Mouse (Mus musculus) neural tube, embryonic 13.5 days (tissue): ENCODE results near the gene Dlgap5. TPM values are rescaled to one million over a fixed set of nuclear protein-coding genes. Genes with fewer than 3 reads are reported as not detected.
A peak's percentile ranks its signal among the peaks of the same experiment; 100 is the strongest.

Experiments
- ATAC-seq: fragments of 200-750 bp; cut with Nextera tagmentation; 2 replicates; pipeline ENCODE4 v1.8.0; 2017; ENCODE audit warnings: low read depth, mild to moderate bottlenecking, moderate TSS enrichment, moderate library complexity
- H3K27ac ChIP-seq: fragments of 300-500 bp; sonication (generic); replicated peaks from 2 replicates; pipeline ENCODE4 v1.5.1; 2015; ENCODE audit warnings: moderate library complexity, mild to moderate bottlenecking, inconsistent platforms
- H3K27me3 ChIP-seq: fragments of 300-500 bp; sonication (generic); 2 replicates; pipeline ENCODE4 v1.6.1; 2015; ENCODE audit warnings: mild to moderate bottlenecking, inconsistent platforms
- H3K36me3 ChIP-seq: fragments of 300-500 bp; sonication (generic); 2 replicates; pipeline ENCODE4 v1.6.1; 2015; ENCODE audit warnings: mild to moderate bottlenecking, inconsistent platforms
- H3K4me1 ChIP-seq: fragments of 300-500 bp; sonication (generic); replicated peaks from 2 replicates; pipeline ENCODE4 v1.6.1; 2015; ENCODE audit warnings: inconsistent platforms
- H3K4me2 ChIP-seq: fragments of 300-500 bp; sonication (generic); 2 replicates; pipeline ENCODE4 v1.6.1; 2015; ENCODE audit warnings: inconsistent platforms, mild to moderate bottlenecking, moderate library complexity
- H3K4me3 ChIP-seq: fragments of 300-500 bp; sonication (generic); 2 replicates; pipeline ENCODE4 v1.5.1; 2015; ENCODE audit warnings: mild to moderate bottlenecking, inconsistent platforms
- H3K9ac ChIP-seq: fragments of 300-500 bp; sonication (generic); 2 replicates; pipeline ENCODE4 v1.6.1; 2015; ENCODE audit warnings: moderate library complexity, mild to moderate bottlenecking, inconsistent platforms
- H3K9me3 ChIP-seq: fragments of 300-500 bp; sonication (generic); 2 replicates; pipeline ENCODE4 v1.6.1; 2016; ENCODE audit warnings: inconsistent platforms
- WGBS: fragments of 180-500 bp; shearing (Covaris S2); methylation state at CpG from one replicate; pipeline ENCODE4 v1.1.7; 2015; 5-methylcytosine and 5-hydroxymethylcytosine counted together
- polyA plus RNA-seq: library from polyadenylated mRNA; unstranded; fragments of >200 nt; fragmentation: Nextera tagmentation; extraction: Ambion mirVana; gene quantifications from 2 replicates; pipeline ENCODE4 v1.2.1, GENCODE M21; 2015

Gene Dlgap5
- polyA plus RNA-seq, 1 experiment from 2014 or later, result 9.1 TPM

DNA sequence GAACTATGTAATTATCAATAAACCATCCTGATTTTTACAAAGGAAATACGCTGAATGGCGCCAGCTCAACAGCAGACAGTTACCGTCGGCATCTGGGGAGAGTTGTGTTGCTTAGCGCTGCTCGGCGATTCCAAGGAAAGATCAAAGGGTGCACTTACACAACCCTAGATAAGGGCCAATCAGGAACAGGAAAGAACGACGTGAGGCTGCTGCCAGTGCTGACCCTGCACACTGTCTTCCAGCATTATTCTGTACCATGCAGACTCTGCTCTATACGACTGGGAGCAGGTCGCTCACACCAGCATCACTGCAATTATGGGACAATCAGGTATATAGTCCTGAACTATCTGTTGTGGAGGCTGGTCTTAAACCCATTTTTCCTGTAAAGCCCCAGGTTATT is 32.1 kb downstream of the Dlgap5 start:
- H3K36me3 ChIP-seq, result peaks cover 12% of the 10 kb centered on the region; the same call in 1 of the 2 replicates
- ATAC-seq, result no peak
- no peaks in the 10 kb centered on the region for H3K9me3 ChIP-seq
- no peak overlapping the region for H3K27ac ChIP-seq
- 81% methylated on average over 11 of the region's 11 CpGs for WGBS
- no peaks in the 10 kb centered on the region for H3K4me1 ChIP-seq
- H3K27me3 ChIP-seq, result no peaks in the 10 kb centered on the region
- H3K4me2 ChIP-seq, result no peak overlapping the region
- H3K9ac ChIP-seq, result no peak overlapping the region
- no peak overlapping the region for H3K4me3 ChIP-seq

DNA sequence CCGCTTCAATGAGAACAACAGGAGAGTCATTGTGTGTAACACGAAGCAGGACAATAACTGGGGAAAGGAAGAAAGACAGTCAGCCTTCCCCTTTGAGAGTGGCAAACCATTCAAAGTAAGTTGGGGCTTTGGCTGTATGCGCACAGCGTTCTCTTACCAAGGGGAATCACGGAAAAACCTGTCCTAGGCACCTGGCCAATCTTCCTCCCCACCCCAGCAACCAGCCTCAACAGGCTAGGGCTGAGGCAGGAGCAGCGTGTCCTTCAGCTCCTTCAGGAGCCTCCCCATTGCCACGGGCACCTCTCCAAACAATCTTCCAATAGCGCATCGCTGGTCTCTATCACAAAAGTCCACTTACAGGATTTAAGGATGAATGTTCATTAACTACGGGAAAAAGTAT is 33.6 kb downstream of the Dlgap5 start:
- H3K27ac ChIP-seq, result no peak overlapping the region
- H3K4me1 ChIP-seq, result no peaks in the 10 kb centered on the region
- no peak for ATAC-seq
- no peaks in the 10 kb centered on the region for H3K9me3 ChIP-seq
- no peak overlapping the region for H3K9ac ChIP-seq
- 85% methylated on average over 10 of the region's 10 CpGs for WGBS
- H3K36me3 ChIP-seq, result peaks cover 4% of the 10 kb centered on the region; the same call in 1 of the 2 replicates
- H3K27me3 ChIP-seq, result no peaks in the 10 kb centered on the region
- no peak overlapping the region for H3K4me2 ChIP-seq
- H3K4me3 ChIP-seq, result no peak overlapping the region

DNA sequence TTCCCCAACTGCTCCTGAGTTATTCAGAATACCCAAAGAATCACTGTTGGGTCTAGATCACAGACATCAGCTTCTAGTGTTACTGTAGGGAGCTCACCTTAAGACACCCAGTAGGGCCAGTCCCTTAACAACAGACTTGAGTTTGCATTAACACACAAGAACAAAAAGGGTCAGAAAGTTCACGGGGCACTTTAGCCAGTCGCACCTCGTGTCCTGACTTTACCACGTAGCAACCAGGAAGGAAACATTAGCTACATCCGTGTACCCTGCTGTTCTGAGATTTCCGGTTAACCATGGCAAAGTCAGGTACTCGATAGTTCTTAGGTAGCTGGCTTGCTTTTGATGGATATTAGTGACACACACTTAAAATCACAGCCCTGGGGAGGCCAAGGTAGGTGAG is 34.3 kb downstream of the Dlgap5 start:
- no peak overlapping the region for H3K27ac ChIP-seq
- H3K4me1 ChIP-seq, result no peaks in the 10 kb centered on the region
- 0 out of 2 replicates have a peak, but pooled peaks cover 2% of the 10 kb centered on the region for H3K36me3 ChIP-seq
- no peak overlapping the region for H3K4me2 ChIP-seq
- no peak overlapping the region for H3K9ac ChIP-seq
- ATAC-seq, result no peak
- H3K27me3 ChIP-seq, result no peaks in the 10 kb centered on the region
- H3K9me3 ChIP-seq, result no peaks in the 10 kb centered on the region
- WGBS, result 89% methylated on average over 7 of the region's 7 CpGs
- H3K4me3 ChIP-seq, result no peak overlapping the region

DNA sequence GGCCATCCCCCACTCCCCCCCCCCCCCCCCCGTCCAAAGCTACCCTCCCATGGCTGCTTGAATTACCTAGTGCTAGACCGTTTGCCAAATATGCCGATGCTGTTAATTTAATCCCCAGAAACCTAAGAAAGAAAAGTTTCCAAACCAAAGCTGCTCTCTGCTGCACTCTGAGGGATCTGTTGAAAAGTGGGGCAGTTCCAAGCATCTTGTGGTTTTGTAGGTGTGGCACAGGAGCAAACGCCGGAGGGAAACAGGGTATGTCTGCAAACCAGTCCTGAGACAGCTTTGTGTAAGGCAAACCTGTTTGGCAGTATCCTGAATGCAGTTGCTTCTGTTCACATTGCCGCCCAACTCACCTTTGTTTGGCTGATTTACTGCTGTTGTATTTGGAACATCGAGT is 39.9 kb downstream of the Dlgap5 start:
- H3K9me3 ChIP-seq, result no peaks in the 10 kb centered on the region
- H3K4me1 ChIP-seq, result peaks cover 8% of the 10 kb centered on the region
- H3K36me3 ChIP-seq, result no peaks in the 10 kb centered on the region
- ATAC-seq, result no peak
- no peak overlapping the region for H3K9ac ChIP-seq
- H3K27me3 ChIP-seq, result peaks cover 24% of the 10 kb centered on the region
- H3K4me2 ChIP-seq, result no peak overlapping the region
- WGBS, result 88% methylated on average over 7 of the region's 7 CpGs
- no peak overlapping the region for H3K4me3 ChIP-seq
- H3K27ac ChIP-seq, result no peak overlapping the region

DNA sequence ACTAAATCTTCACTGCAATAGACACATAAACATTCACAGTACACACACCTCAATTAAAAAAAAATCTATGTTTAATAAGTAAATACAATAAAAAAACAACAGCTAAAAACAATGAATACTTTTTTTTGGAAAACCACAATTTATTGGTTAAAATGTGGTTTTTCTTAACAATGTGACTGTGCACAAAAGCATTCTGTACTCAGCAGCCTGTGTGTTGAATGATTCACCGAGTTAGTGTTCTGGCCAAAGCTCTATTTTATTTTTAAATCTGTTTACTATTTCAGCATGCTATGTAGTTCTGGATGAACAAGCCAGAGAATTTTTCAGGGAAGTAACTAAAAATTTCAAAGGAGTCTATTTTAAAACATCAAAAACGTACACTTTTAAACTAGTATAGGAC is 41.7 kb downstream of the Dlgap5 start:
- peaks cover 8% of the 10 kb centered on the region for H3K4me1 ChIP-seq
- no peak overlapping the region for H3K4me3 ChIP-seq
- no peak for ATAC-seq
- H3K9ac ChIP-seq, result no peak overlapping the region
- no peak overlapping the region for H3K27ac ChIP-seq
- peaks cover 39% of the 10 kb centered on the region for H3K27me3 ChIP-seq
- no peaks in the 10 kb centered on the region for H3K36me3 ChIP-seq
- H3K4me2 ChIP-seq, result no peak overlapping the region
- no peaks in the 10 kb centered on the region for H3K9me3 ChIP-seq
- WGBS, result 84% methylated on average over 2 of the region's 2 CpGs

DNA sequence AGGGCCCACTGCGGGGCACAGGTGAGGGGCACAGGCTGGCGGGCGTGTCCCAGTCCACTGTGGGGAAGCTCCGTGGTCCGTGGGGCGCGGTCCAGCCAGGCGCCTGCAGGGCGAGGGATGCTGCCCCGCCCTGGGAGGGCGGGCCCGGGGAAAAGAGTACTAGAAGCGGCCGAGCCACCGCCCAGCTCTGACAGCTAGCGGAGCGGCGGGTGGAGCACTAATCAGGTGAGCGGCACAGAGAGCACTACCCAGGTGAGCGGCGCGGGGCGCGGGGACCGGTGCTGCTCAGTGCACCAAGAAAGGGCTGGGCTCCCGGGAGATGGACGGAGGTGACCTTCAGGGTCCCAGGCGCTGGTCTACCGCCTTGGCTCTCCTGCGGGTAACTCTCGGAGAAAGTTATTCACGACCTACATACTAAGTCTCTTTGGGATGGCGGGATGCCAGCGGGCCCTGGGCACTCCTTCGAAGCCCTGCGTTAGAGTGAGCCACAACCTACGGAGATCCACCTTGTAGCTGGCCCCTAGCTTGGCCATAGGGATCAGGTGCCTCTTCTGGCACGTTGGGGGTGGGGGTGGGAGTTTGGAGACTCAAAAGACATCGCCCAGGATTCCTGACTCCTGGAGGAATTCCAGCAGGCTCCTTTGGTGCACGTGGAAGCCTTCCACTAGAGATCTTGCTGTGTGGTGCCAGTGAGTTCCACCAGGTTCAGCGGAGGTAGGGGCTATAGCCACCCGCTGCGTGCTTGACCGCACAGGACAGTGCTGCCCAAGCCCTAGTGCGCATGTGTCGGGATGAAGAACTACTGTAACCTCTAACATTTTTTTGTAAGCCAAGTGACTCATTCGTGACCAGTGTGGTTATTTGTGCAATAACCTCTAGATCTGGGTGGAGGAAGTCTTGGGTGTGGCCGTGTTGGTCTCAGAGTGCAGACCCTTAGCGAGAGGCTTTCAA is 44.2 kb downstream of the Dlgap5 start:
- Histone ChIP-seq H3K27me3 (peaks cover 41% of the 10 kb centered on the region), H3K27ac (no peak overlapping the region), H3K4me1 (peaks cover 8% of the 10 kb centered on the region), H3K4me2 (peak overlapping the region; percentile 52), H3K9me3 (no peaks in the 10 kb centered on the region), H3K36me3 (no peaks in the 10 kb centered on the region), H3K9ac (peak overlapping the region; percentile 38; the same call in 1 of the 2 replicates), H3K4me3 (peak overlapping the region; percentile 20)
- ATAC-seq, result peak; percentile 19; the same call in 1 of the 2 replicates
- 15% methylated on average over 46 of the region's 49 CpGs for WGBS

DNA sequence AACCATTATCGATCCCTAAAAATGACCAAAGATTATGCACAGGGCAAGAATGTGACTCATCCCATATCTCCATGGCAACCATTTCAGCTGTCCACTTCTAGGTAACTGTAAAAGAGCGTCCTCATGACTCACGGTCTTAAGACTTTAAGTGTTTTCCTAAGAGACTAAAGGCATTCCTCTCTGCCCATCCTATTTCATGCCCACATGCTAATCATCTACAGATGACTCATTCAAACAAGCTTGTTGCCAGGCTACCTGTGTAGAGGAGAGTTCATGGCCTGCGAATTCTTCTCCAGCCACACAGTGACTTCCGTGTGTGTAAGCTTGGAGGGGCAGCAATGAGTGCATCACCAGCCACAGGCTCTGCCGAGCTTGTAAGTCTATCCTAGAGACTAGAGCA is 46.5 kb downstream of the Dlgap5 start:
- Histone ChIP-seq H3K9ac (no peak overlapping the region), H3K27ac (no peak overlapping the region), H3K4me3 (no peak overlapping the region), H3K27me3 (peaks cover 41% of the 10 kb centered on the region), H3K36me3 (no peaks in the 10 kb centered on the region), H3K4me2 (no peak overlapping the region), H3K9me3 (no peaks in the 10 kb centered on the region), H3K4me1 (peaks cover 20% of the 10 kb centered on the region)
- 80% methylated on average over 6 of the region's 6 CpGs for WGBS
- ATAC-seq, result no peak

DNA sequence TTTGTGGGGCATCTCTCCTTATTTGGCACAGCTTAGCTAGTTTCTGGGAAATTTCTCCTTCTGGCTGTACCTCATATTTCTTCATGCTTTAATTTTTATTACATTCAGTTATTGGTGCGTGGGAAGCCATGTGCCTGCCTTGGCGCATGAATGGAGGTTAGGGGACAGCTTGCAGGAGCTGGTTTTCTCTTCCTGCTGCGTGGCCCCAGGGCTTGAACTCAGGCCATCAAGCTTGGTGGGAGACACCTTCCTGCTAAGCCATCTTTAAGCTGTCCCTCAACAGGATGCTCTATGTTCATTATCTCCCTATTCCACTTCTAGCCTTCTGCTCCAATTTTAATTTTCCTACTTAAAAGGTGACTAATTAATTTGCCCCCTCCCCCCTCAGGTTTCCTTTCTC is 47.4 kb downstream of the Dlgap5 start:
- Histone ChIP-seq H3K27ac (no peak overlapping the region), H3K4me3 (no peak overlapping the region), H3K27me3 (peaks cover 41% of the 10 kb centered on the region), H3K9me3 (no peaks in the 10 kb centered on the region), H3K4me2 (no peak overlapping the region), H3K4me1 (peaks cover 20% of the 10 kb centered on the region), H3K36me3 (no peaks in the 10 kb centered on the region), H3K9ac (no peak overlapping the region)
- 83% methylated on average over 3 of the region's 3 CpGs for WGBS
- no peak for ATAC-seq

DNA sequence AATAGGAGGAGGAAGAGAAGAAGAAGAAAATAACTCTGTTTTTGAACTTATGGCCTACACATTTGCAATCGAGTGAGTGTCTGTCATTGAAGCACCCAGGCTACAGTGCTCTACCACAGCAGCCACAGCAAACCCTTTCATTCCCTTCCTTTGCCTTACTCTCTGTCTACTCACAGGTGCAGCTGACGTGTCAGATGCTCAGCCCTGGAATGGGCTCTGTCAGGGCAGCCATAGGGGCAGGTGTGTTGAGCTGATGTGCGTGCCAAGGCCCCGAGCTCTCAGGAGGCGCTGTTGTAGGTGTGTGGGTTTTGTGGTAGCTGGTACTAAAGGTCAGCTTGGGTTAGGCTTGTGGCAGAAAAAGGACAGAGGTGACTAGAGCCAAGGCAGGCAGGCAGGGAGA is 48.5 kb downstream of the Dlgap5 start:
- Histone ChIP-seq H3K27me3 (peaks cover 35% of the 10 kb centered on the region), H3K36me3 (no peaks in the 10 kb centered on the region), H3K4me3 (no peak overlapping the region), H3K9me3 (no peaks in the 10 kb centered on the region), H3K9ac (no peak overlapping the region), H3K27ac (no peak overlapping the region), H3K4me2 (no peak overlapping the region), H3K4me1 (peaks cover 27% of the 10 kb centered on the region)
- 85% methylated on average over 5 of the region's 5 CpGs for WGBS
- ATAC-seq, result no peak

DNA sequence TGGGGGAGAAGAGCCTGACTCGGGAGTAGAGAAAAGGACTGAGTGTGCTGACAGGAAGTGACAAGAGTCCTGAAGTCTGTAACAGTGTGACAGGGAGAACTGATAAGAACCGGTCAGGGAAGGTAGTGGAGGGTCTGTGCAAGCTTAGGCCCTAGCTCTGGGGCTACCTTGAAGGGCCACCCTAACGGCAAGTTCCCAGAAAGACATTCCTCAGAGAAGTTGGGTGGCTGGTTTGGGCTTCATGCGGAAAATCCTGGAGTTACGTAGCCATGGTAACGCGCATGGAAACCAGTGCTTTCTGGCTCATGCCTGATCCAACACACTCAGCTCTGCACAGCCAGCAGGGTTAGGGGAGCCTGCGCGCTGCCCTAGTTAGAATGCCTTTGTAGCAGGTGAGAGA is 50.7 kb downstream of the Dlgap5 start, which contains the start of gene Lgals3:
Gene Lgals3 (plus strand): TSS at position 291 of the 400 bp plus-strand sequence.
- WGBS, result 50% methylated on average over 9 of the region's 9 CpGs
- H3K9ac ChIP-seq, result no peak within 1 kb of the TSS
- no peak within 1 kb of the TSS for H3K4me2 ChIP-seq
- H3K9me3 ChIP-seq, result no peaks in the 10 kb centered on the region
- H3K27ac ChIP-seq, result 0 out of 2 replicates have a peak within 1 kb of the TSS, but pooled peaks have one; percentile 54
- H3K36me3 ChIP-seq, result no peaks in the 10 kb centered on the region
- H3K4me1 ChIP-seq, result peaks cover 22% of the 10 kb centered on the region
- peak; percentile 87 for ATAC-seq
- H3K27me3 ChIP-seq, result peaks cover 13% of the 10 kb centered on the region
- no peak within 1 kb of the TSS for H3K4me3 ChIP-seq

DNA sequence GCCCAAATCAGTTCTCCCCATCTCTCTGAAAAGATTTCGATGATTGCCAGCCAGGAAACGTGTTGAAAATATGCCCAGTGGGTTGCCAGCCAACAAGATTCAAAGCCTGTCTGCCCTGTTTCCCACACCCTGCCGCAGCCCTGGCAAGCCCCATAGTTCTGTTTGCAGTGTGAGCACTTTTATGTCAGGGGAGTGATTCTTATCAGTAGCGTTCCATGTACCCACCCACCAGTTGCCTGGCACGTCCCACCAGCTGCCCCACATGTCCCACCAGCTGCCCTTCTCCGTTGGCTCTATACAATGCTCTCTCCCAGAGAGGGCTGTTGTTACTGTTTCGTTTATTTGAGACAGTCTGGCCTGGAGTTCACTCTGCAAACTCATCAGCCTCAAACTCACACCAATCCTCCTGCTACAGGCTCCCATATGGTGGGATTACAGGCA is 51.3 kb downstream of the Dlgap5 start:
- Histone ChIP-seq H3K27ac (0 out of 2 replicates have a peak overlapping the region, but pooled peaks have one; percentile 54), H3K9me3 (no peaks in the 10 kb centered on the region), H3K4me2 (no peak overlapping the region), H3K4me1 (peaks cover 22% of the 10 kb centered on the region), H3K4me3 (no peak overlapping the region), H3K36me3 (no peaks in the 10 kb centered on the region), H3K27me3 (peaks cover 9% of the 10 kb centered on the region; the same call in 1 of the 2 replicates), H3K9ac (no peak overlapping the region)
- WGBS, result 45% methylated on average over 7 of the region's 7 CpGs
- peak; percentile 84 for ATAC-seq

DNA sequence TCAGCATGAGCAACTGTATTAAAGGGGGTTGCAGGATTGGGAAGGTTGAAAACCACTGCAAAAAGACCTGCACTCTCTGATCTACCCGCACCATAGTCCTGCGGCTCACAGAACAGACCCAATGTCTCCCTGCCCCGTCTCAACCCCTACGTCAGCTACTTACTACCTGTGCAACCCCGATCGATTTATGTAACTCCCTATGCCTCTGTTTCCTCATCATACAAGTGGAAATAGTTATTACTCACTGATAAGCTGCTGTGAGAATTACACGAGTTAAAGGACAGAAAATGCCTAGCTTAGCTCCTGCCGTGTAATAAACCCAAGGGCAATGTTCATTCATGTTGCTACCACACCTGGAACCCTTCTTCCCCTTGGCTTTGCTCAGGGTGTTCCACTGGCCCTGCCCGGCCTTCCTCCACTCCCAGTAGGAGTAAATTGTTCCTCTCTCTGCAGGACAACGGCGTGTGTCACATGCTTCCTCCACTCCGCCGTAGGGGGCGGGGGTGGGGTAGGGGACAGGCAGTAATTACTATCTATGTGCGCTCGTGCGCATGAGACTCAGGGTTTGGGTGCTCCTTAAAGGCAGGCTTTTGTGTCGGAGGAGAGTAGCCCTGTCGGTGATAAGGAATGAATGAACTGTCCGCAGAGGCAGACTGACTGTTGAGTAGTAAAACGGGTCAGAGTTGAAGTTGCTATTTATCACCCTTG is 53.3 kb downstream of the Dlgap5 start:
- ATAC-seq, result no peak
- H3K4me3 ChIP-seq, result peak overlapping the region; percentile 18; the same call in 1 of the 2 replicates

More for the DNA sequence above, 53.3 kb downstream of the Dlgap5 start:
- Histone ChIP-seq H3K27ac (no peak overlapping the region), H3K36me3 (no peaks in the 10 kb centered on the region), H3K4me1 (peaks cover 22% of the 10 kb centered on the region), H3K27me3 (0 out of 2 replicates have a peak, but pooled peaks cover 4% of the 10 kb centered on the region), H3K4me2 (peak overlapping the region; percentile 49), H3K9ac (peak overlapping the region; percentile 43; the same call in 1 of the 2 replicates), H3K9me3 (no peaks in the 10 kb centered on the region)
- 33% methylated on average over 21 of the region's 21 CpGs for WGBS
